Mouse (Mus musculus): ENCODE results near the gene Col9a2.

Gene Col9a2

GRCm38 (mm10) chr4:121039331-121040115 lies at the start of gene Col9a2:
TSS of gene Col9a2 (plus strand) at chr4:121039385.
- no peak for DNase-seq (ENCODE audit: low read depth)

DNA sequence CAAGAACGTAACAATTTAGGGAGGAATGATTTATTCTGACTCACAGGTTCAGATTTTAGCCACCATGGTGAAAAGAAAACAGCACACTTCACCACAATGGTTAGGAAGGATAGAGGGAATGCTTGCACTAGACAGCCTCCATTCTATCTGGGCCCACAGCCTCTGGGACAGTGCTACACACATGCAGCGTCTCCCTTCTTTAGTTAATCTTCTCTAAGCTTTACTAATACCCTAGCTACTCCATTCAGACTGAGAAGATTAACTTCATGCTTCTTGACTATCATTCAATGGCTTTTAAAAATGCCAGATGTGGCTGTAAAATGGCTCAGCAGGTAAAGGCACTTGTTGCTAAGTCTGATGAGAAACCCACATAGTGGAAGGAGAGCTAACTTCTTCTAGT lies 46.9 kb upstream of the Col9a2 start:
- DNase-seq (ENCODE audit: low read depth) = no peak

- DNase-seq (ENCODE audit: low read depth) = no peak
These were observed 46.2 kb upstream of the Col9a2 start for GRCm38 (mm10) chr4:120993025-120993424.

DNA sequence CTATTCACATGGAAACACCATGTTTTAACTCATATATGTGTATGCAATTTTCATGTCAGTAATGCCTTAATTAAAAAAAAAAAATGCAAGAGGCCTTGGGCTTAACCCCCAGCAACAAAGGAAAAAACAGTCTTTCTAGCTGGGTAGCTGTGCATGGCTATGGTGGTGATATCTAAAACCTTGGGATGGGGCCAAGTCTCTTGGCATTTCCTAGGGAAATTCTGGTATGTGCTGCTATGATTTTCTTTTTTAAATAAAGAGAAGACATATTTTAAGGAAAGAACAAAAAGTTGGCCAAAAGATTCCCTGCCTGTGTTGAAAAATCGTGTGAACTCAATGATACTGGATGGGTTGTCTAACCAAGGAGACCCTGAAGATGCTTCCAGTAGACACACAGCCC lies 43.3 kb upstream of the Col9a2 start:
- no peak for DNase-seq (ENCODE audit: low read depth)

DNA sequence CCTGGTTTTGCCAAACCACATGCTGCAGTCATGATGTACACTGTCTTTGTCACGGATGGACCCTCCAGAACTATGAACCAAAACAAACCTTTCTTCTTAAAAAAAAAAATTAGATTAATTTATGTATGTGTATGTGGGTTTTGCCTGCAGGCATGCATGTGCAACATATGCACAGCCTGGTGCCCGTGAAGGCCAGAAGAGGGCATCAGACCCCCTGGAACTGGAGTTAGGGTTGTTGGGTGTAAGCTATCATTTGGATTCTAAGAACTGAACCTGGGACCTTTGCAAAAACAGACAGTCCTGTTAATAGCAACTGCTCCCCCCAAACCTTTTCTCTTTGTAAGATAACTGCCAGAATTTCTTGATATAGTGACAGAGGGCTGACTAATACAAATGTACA lies 38.1 kb upstream of the Col9a2 start:
- no peak for DNase-seq (ENCODE audit: low read depth)

DNA sequence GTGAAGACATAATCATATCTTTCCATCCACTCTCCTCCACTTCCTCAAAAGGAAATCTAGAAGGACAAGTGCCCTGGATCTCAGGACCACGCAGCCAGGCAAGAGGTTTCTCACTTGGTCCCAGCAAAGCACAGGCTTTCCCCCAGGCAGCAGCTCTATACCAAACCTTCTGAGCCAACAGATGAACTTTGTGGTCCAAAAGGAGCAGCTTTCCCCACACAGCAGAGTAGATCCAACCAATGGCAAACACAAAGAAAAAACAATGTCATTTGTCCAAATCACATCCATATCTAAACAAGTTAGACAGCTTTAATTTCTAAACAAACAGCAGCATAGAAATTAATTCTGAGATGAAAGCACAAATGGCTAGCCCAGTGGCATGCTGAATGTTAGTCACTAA lies 37.5 kb upstream of the Col9a2 start:
- no peak for DNase-seq (ENCODE audit: low read depth)

DNA sequence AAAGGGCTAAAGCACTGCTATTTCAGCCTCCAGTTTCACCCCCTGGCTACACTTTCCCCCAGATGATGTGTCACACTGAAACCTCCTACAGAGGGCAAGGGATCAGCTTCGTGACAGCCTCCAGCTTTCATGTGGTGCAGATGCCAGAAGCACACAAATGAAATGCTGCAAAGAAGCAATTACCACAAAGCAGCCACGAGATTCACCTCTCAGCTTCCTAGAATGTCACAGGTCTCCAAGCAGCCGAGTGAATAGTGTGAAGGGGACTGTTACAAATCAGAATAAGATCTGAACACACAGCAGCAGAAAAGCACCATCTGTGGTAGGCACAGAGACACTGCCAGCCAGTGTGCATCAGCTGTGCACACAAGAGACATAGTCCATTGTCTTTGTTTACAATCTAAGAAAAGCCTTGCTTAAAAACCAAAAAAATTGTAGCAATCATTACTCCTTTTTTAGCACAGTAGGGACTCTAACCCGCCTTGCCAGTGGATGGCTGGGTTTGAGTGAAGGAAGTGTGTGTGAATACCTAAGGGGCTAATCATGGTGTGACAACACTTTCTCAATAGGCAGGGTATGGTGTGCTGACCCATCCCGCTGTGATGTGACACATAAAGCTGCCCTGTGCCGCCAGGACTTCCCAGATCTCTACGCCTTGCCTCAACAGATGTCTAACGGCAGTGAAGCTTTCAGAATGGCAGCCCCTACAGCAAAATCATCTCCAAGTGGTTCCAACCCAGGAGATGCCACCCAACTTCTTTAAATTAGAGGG lies 36.6 kb upstream of the Col9a2 start:
- no peak for DNase-seq (ENCODE audit: low read depth)

GRCm38 (mm10) chr4:121003611-121004091 lies 35.5 kb upstream of the Col9a2 start:
- DNase-seq (ENCODE audit: low read depth) = no peak

DNA sequence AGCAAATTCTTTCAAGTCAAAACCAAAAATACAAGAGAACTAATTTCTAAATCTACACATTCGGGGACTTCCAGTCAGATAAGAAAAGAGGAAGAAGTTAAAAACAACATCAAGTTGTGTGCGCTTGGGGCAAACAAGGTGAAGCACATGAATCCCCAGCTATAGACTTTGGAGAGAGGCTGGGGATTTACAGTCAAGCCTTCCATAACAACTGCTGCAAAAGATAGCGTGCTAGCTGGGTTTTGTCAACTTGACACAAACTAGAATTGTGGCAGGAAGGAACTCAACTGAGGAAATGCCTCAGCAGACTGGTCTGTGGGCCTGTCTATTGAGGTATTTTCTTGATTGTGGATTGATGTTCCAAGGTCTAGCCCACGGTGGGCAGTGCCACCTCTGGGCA lies 34.5 kb upstream of the Col9a2 start:
- DNase-seq (ENCODE audit: low read depth) = no peak

DNA sequence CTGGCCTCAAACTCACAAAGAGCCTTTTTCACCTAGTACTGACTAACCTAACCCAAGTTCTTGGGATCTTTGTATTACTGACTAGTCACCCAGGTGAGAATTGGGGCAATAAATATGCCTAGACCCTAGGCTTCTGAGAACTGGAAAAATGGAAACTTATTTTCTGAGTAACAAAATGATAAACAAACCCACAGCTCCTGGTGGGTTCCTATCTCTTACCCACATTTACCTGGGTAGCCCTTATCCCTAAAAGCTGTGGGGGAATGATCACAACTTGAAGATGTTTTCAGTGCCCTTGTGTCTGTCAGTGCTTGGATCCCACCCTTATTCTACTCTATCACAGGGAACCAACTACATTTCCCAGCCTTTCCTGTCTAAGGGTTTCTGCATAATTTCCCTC lies 32.2 kb upstream of the Col9a2 start:
- DNase-seq (ENCODE audit: low read depth) = peak; percentile 58

DNA sequence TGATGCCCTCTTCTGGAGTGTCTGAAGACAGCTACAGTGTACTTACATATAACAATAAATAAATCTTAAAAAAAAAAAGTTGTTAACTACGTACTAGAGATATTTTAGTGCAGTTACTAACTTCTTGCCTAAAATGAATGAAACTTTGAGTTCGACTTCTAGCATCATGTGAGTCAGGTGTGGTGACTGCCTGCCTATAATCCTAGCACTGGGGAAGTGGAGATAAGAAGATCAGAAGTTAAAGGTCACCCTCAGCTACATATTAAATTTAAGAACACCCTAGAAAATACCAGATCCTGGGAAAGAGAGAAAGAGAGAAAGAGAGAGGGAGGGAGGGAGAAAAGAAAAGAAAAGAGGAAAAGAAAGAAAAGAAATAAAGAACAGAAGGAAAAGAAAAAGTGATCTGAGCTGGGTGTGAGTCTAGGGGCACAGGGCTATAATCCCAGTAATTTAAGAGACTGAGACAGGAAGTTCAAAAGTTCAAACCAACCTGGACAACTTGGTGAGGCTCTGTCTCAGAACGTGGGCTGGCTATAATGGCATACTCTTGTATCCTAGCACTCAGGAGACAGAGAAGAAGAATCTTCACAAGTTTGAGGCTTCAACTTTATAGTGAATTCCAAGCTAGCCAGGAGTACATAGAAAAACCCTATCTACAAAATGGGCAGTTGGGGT lies 31.0 kb upstream of the Col9a2 start:
- DNase-seq (ENCODE audit: low read depth) = no peak

GRCm38 (mm10) chr4:121009151-121009550 lies 30.0 kb upstream of the Col9a2 start:
- DNase-seq (ENCODE audit: low read depth) = no peak

DNA sequence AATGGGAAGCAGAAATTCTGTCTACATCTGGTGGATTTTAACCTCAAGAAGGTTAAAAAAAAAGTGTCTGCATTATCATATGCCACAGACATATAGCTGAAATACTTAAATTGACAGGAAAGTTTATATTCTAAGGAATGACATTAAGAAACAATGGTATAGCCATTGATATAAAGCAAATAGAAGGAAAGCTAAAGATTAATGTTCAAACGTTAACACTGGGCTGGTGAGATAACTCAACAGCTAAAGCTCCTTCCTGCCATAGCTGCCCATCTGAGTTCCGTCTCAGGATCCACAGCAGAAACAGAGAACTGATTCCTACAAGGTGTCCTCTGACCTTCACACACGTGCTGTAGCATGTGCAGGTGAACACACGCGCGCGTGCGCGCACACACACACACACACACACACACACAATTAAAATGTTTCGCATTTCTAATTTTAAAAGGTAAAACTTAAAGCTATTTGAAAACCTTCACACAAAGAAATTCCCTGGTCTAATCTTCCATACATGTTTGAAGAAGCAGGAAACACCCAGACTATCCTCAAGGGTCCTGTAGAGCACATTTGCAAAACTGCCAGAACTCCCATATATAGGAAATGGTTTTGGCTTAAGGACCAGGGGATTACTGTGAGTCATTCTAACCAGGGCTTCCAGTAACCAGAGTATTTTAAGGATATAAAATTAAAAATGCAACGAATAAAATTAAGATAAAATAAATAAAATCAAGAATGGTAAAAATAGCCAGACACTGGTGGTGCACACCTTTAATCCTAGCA lies 28.2 kb upstream of the Col9a2 start:
- no peak for DNase-seq (ENCODE audit: low read depth)

DNA sequence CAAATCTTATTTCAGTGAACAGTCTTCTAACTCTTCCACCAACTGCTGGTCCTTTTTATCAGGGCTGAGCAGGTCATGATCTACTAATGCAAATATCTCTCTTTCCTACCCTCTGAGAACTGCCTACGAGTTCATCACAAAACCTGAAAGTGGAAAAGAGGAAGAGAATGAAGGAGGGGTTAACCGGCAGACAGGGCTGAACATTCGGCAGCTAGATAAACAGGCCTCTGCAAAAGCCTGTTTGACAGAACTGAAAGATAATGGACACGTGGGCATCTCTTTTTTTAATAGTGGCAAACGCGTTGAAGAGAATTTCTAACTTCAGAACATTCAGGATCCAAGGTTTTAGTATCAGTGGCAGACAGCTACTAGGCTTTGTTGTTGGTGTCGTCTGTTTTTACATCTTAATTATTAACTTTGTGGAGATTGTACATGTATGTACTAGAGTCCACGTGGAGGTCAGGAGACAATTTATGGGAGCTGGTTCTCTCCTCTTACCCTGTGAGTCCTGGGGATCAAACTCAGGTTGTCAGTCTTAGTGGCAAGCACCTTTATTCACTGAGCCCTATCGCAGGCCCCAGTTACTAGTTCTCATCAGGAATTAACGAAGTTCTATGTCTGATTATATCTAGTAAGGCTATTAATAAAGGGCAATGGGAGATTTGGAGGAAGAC lies 24.5 kb upstream of the Col9a2 start:
- DNase-seq (ENCODE audit: low read depth) = peak; percentile 79

- no peak for DNase-seq (ENCODE audit: low read depth)
These were observed 23.9 kb upstream of the Col9a2 start for GRCm38 (mm10) chr4:121015268-121015659.

GRCm38 (mm10) chr4:121016021-121016898 lies 22.9 kb upstream of the Col9a2 start:
- no peak for DNase-seq (ENCODE audit: low read depth)

- DNase-seq (ENCODE audit: low read depth) = peak; percentile 99
These were observed 22.1 kb upstream of the Col9a2 start, which contains the start of gene Smap2 for GRCm38 (mm10) chr4:121016928-121017657. TSS of gene Smap2 (minus strand) at chr4:121017247.

GRCm38 (mm10) chr4:121018250-121018649 lies 20.9 kb upstream of the Col9a2 start:
- DNase-seq (ENCODE audit: low read depth) = no peak

- no peak for DNase-seq (ENCODE audit: low read depth)
These were observed 19.0 kb upstream of the Col9a2 start for GRCm38 (mm10) chr4:121020040-121020790.
